Mouse (Mus musculus) small intestine, adult 2 months (tissue): Measurements from ENCODE around the gene Tom1l2.

Experiments
- CTCF ChIP-seq: fragments of 200-500 bp; IDR thresholded peaks from 2 replicates; pipeline ENCODE4 v1.5.1; 2012; ENCODE audit warnings: low read depth, mild to moderate bottlenecking, control low read depth, inconsistent platforms, low read length, moderate library complexity, mixed read lengths; ENCODE audit not compliant: insufficient replicate concordance, insufficient read length; ENCODE audit errors: extremely low read depth
- POLR2A ChIP-seq: fragments of 200-500 bp; IDR thresholded peaks from 2 replicates; pipeline ENCODE4 v1.6.1; 2012; ENCODE audit warnings: low read depth, mild to moderate bottlenecking, control low read depth, inconsistent platforms, low read length, moderate library complexity

GRCm38 (mm10) chr11:60351388-60351787 is 1.3 kb downstream of the Tom1l2 start:
- TF ChIP-seq CTCF (no peak), POLR2A (no peak)
